Mouse (Mus musculus): ENCODE results near the gene Brd1.
"Not testable (repeated sequence)": the region's sequence is repeated elsewhere in the genome, so short reads cannot be mapped to it uniquely, and the experiment has no call there.

Gene Brd1

DNA sequence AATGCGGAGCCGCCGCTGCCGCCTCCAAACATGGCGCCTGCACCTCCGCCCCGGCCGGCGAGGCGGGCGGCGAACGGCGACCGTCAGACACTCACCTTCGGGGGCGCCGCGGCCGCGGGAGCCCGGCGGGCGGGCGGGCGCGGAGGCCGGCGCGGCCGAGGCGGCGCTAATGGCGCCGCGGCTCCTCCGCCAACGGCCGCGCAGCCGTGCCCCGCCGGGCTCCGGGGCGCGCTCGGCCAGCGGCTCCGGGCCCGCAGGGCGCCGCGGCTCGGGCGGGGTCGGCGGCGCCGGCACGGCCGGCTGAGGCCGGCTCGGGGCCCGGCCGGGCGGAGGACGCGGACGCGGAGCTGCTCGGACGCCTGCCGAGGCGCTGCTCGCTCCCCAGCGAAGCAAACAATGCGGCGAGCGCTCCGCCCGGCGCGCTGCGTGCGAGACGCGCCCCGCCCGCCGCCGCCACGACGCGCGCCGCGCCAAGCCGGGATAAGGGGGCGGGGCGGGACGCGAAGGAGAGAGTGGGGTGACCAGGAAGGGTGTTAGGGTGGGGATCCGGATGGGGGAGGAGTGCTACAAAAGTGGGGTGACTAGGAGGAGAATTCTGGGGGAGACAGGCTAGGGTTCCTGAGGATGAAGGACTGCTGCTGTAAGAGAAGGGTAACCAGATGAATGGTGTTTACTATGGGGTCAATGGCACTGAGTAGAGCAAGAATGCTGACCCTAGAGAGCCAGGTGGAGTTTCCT, at the start of gene Brd1:
Gene Brd1, minus strand, starts transcription at position 400 of the 738 bp plus-strand sequence.
- peak; percentile 67 to 80 for DNase-seq (ENCODE audit: low spot score in 2 of 2)

DNA sequence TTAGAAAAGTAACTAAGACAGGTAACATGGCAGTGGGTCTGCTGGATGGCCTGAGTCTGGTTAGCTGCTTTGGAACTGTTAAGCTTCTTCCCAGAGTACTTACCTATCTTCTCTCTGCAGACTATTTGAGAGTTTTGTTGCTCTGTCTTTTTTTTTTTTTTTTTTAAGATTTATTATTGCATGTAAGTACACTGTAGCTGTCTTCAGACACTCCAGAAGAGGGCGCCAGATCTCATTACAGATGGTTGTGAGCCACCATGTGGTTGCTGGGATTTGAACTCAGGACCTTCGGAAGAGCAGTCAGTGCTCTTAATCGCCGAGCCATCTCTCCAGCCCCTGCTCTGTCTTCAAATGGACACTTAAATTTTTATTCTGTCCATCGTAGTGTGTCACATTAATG, 40.6 kb upstream of the Brd1 start:
- not testable (repeated sequence) for DNase-seq (ENCODE audit: low spot score in 2 of 2)

GRCm38 (mm10) chr15:88768537-88768936, 34.5 kb upstream of the Brd1 start:
- no peak for DNase-seq (ENCODE audit: low spot score in 2 of 2)

DNA sequence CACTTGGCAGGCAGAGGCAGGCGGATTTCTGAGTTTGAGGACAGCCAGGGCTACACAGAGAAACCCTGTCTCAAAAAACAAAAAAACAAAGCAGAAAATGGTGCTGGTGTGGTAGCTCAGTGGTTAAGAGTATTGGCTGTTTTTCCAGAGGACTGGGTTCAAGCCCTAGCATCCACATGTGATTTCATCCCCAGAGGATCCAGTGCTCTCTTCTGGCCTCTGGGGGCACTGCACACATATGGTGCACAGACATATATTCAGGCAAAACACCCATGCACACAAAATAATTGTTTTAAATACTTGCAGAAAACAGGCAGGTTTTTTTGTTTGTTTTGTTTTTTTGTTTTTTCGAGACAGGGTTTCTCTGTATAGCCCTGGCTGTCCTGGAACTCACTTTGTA, 32.1 kb upstream of the Brd1 start:
- DNase-seq (ENCODE audit: low spot score in 2 of 2): not testable (repeated sequence)

- no peak for DNase-seq (ENCODE audit: low spot score in 2 of 2)
These were observed 27.5 kb upstream of the Brd1 start for GRCm38 (mm10) chr15:88761551-88761950.

- no peak for DNase-seq (ENCODE audit: low spot score in 2 of 2)
These were observed 24.0 kb upstream of the Brd1 start for GRCm38 (mm10) chr15:88758061-88758460.

GRCm38 (mm10) chr15:88755761-88756160, 21.7 kb upstream of the Brd1 start:
- DNase-seq (ENCODE audit: low spot score in 2 of 2): no peak

GRCm38 (mm10) chr15:88754896-88755295, 20.9 kb upstream of the Brd1 start:
- DNase-seq (ENCODE audit: low spot score in 2 of 2): no peak

GRCm38 (mm10) chr15:88752403-88752733, 18.3 kb upstream of the Brd1 start:
- DNase-seq (ENCODE audit: low spot score in 2 of 2): no peak

DNA sequence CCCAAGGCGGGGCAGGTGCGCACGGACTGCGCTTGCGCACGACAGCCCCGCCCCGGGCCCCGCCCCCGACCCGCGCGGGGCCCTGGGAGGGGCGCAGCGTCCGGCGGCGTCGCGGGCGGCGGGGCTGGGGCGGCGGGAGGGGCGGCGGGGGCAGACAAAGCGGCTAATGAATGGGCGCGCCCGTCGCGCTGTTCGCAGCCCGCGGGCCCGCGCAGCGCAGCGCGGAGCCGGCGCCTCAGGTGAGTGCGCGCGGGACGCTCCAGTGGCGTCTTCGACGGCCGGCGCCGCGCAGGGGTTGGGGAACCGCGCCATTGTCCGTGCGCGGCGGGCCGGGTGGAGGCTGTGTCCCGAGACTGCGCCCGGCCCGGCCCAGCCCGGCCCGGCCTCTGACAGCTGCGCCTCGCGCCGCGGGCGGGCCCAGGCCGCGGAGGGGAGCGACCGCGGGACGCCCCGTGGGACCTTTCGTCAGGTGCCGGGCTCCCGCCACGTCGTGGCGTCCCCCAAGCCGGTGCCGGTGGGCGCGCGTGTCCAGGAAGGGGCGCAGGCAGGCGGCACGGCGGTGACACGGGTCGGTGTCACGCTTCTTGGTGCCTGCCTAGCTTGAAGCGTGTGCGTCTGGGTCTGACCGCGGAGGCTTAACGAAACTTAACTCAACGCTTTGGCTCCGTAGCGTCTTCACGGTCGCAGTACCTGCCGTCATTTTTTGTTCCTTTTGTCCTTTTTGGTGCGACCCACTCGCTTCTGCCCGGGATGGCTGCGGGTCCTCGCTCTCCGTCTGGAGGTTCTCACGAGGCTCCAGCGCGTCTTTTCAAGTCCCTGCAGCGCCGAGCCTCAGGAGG, 17.8 kb upstream of the Brd1 start, which contains the start of gene Zbed4:
Gene Zbed4, plus strand, starts transcription at position 97 of the 839 bp plus-strand sequence.
- DNase-seq (ENCODE audit: low spot score in 2 of 2): peak; percentile 21 to 26

DNA sequence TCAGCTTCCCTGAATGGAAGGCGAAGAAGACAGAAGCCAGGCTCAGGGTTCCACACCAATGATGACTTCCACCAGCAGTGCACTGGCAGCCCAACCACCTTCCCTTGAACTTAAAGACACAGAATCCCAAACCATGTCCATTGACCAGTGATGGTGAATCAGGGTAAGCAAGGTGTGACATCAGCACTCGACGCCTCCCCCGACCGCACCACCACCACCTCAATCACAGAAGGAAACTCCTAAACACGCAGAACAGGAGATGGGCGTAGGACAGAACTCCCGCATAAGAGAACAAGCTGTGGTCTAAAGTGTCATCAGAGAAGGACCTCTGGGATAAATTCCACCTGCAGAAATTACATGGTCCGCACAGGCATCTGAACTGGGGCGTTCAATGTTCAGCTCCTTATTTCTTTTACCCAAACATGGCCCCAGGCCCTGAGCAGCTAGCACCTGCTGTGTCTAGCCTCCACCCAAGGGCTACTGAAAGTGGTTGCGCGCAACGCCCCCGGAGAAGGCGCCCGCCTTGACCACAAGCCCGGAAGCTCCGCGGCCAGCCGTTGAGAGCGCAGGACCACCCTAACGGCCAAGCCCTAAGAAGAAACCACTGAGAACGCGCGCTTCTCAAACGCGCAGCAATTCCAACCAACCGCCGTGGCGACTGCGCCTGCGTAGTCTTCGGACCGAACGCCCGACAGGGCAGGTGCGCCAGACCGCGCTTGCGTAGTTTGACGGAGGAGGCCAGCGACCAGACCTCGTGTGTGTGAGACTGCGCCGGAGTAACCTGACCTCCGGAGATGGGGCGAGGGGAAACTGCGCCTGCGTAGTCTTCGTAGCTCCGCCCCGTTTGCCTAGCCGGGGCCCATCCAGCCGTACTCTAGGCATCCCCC, 16.9 kb upstream of the Brd1 start:
- DNase-seq (ENCODE audit: low spot score in 2 of 2): peak; percentile 96 to 99

- DNase-seq (ENCODE audit: low spot score in 2 of 2): no peak
These were observed 16.0 kb upstream of the Brd1 start for GRCm38 (mm10) chr15:88750032-88750431.

DNA sequence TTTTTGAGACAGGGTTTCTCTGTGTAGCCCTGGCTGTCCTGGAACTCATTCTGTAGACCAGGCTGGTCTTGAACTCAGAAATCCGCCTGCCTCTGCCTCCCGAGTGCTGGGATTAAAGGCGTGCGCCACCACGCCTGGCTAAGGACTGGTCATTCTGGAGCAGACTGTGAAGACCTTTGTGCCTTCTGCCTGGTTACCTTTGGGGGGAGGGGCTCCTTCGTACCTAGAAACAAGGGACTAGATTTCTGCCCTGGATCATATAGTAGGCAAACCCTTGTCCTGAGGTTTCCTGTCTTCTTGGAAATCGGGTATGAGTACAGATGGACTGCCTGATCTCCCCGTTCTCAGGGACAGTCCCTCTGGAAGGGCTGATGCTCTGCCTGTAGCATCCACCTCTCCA, 15.6 kb upstream of the Brd1 start:
- not testable (repeated sequence) for DNase-seq (ENCODE audit: low spot score in 2 of 2)

DNA sequence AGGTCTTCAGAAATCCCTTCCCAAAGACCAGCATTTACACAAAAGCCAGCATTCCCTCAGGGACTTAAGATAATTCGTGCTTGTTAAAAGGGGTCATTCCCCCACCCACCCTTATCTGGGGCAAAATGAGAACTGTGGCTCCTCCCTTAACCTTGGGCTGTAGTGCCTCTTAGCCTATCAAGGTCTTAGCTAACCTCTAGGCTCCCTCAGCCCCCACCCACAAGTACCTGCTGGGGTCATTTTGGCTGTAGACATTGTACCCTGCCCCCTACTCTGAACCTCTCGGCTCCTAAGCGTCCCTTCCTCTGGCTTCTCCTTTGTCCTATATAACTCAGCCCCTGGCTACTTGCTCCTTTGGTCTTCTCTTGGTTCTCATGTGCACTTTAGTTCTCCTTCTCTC, 11.9 kb upstream of the Brd1 start:
- no peak for DNase-seq (ENCODE audit: low spot score in 2 of 2)

DNA sequence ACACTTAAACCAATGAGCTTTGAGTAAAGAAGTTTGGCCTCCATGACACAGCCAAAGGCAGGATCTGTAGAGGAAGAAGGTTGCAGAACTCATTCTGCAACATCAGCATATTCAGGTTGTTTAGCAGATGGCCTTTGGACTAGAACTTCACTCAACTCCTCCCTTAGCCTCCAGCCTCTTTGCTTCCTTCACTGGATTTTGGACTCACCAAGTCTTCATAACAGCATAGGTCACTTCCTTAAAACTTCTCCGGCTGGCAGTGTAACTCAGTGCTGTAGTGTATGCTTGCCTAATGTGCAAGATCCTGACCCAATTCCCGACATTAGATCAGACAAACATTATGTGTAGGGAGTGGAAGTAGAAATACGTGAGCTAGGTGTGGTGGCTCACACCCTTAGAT, 11.3 kb upstream of the Brd1 start:
- DNase-seq (ENCODE audit: low spot score in 2 of 2): no peak

DNA sequence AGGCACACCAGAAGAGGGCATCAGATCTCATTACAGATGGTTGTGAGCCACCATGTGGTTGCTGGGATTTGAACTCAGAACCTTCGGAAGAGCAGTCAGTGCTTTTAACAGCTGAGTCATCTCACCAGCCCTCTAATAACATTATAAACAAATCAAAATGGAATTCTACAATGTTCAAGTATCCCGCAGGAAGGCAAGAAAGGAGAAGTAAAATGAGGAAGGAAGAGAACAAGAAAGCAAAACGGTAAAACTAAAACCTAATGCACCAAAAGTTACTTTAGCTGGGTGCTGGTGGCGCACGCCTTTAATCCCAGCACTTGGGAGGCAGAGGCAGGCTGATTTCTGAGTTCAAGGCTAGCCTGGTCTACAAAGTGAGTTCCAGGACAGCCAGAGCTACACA, 9.3 kb upstream of the Brd1 start:
- DNase-seq (ENCODE audit: low spot score in 2 of 2): not testable (repeated sequence)

GRCm38 (mm10) chr15:88741366-88741765, 7.3 kb upstream of the Brd1 start:
- no peak for DNase-seq (ENCODE audit: low spot score in 2 of 2)

GRCm38 (mm10) chr15:88738466-88738865, 4.4 kb upstream of the Brd1 start:
- no peak for DNase-seq (ENCODE audit: low spot score in 2 of 2)

- DNase-seq (ENCODE audit: low spot score in 2 of 2): no peak
These were observed 2.1 kb upstream of the Brd1 start for GRCm38 (mm10) chr15:88736166-88736565.

DNA sequence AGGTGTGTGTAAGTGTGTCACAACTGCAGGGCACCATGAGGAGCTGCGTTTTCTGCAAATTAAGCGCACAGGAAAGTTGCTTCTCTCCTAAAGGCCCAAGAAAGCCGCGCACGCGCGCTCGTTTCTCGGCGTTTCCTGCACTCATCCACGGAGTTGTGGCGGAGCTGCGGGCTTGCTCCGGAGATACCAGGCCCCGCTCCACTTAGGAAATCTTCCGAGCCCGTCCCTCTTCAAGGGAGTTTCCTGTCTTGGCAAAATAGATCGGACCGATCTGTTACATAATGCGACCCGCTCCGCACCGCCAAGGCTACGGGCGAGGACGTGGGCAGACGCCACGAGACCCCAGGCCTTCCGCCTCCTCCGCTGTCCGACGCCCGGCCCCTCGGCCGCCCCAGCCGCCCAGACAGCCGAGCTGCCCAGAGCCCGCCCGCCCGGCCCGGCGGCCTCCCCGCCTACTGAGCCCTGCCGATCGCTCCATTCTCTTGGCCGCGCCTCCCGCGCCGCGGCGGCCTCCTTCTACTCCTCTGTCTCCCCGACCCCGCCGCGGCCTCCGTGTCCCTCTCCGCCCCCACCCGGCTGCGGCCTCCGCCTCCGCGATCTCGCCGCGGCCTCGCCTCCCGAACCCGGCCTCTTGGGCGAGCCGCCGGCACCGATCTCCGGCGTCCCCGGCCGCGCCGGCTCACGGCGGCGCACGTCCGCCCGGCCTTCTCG, 837 bp downstream of the Brd1 start:
- peak; percentile 53 to 68 for DNase-seq (ENCODE audit: low spot score in 2 of 2)

DNA sequence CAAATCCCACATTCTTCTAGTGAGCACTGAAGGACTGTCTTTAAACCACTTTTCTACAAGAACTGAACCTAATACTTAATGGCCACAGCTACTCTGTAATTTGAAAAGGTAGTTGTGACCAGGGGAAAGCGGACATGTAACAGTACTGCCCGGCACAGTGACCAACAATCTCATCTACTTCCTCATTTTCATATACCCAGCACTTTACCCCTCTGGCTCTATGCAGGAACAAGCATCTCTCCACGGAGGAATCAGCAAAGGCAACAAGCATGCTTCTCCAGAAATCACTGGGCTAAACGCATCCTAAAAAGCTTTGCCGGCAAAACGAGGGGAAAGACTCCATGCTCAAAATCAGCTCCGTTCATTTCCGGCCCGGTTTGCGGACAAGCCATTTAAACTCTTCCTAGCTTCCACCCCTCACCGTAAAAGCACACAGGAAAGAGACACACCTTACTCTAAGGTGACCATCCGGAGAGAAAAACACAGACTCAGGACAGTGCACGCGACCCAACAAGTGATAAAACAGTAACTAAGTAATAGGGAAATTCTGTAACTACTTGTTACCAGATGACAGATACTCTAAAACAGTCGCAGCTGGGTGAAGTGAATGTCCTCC, 1.5 kb downstream of the Brd1 start:
- DNase-seq (ENCODE audit: low spot score in 2 of 2): no peak
